Mouse (Mus musculus): Measurements from ENCODE around the gene Araf.
"Not testable (repeated sequence)": the region's sequence is repeated elsewhere in the genome, so short reads cannot be mapped to it uniquely, and the experiment has no call there.

Gene Araf

GRCm38 (mm10) chrX:20797681-20798080 lies at the start of gene Araf:
TSS of gene Araf (plus strand) at chrX:20797814.
- DNase-seq: peak; percentile 83

- DNase-seq: no peak
Measured at GRCm38 (mm10) chrX:20748829-20749228, 48.8 kb upstream of the Araf start.

- no peak for DNase-seq
Measured at GRCm38 (mm10) chrX:20761201-20761600, 36.4 kb upstream of the Araf start.

- DNase-seq: peak; percentile 95
Measured at GRCm38 (mm10) chrX:20770697-20771381, 26.8 kb upstream of the Araf start.

GRCm38 (mm10) chrX:20771666-20772065 lies 25.9 kb upstream of the Araf start:
- DNase-seq: no peak

GRCm38 (mm10) chrX:20775271-20776016 lies 22.2 kb upstream of the Araf start:
- DNase-seq: no peak

GRCm38 (mm10) chrX:20777619-20778018 lies 20.0 kb upstream of the Araf start:
- DNase-seq: no peak

GRCm38 (mm10) chrX:20787309-20787708 lies 10.3 kb upstream of the Araf start:
- no peak for DNase-seq

- no peak for DNase-seq
Measured at GRCm38 (mm10) chrX:20792417-20792816, 5.2 kb upstream of the Araf start.

- no peak for DNase-seq
Measured at GRCm38 (mm10) chrX:20793230-20793629, 4.4 kb upstream of the Araf start.

GRCm38 (mm10) chrX:20794229-20794628 lies 3.4 kb upstream of the Araf start:
- DNase-seq: no peak

GRCm38 (mm10) chrX:20798141-20798796 lies 655 bp downstream of the Araf start:
- peak; percentile 97 for DNase-seq

GRCm38 (mm10) chrX:20798797-20799147 lies 1.2 kb downstream of the Araf start:
- DNase-seq: no peak

- DNase-seq: no peak
Measured at GRCm38 (mm10) chrX:20801456-20801855, 3.8 kb downstream of the Araf start.

- not testable (repeated sequence) for DNase-seq
Measured at GRCm38 (mm10) chrX:20804301-20804700, 6.7 kb downstream of the Araf start.

- DNase-seq: no peak
Measured at GRCm38 (mm10) chrX:20806295-20806694, 8.7 kb downstream of the Araf start.

GRCm38 (mm10) chrX:20816974-20817373 lies 19.4 kb downstream of the Araf start:
- peak; percentile 82 for DNase-seq

GRCm38 (mm10) chrX:20819204-20819628 lies 21.6 kb downstream of the Araf start:
- peak; percentile 97 for DNase-seq

- DNase-seq: peak; percentile 94
Measured at GRCm38 (mm10) chrX:20819708-20820426, 22.3 kb downstream of the Araf start.

- DNase-seq: peak; percentile 96
Measured at GRCm38 (mm10) chrX:20828934-20829333, 31.3 kb downstream of the Araf start.

GRCm38 (mm10) chrX:20847232-20847631 lies 49.6 kb downstream of the Araf start:
- no peak for DNase-seq

- DNase-seq: no peak
Measured at GRCm38 (mm10) chrX:20847816-20848215, 50.2 kb downstream of the Araf start.
